Mouse (Mus musculus) layer of hippocampus, adult 18-20 months (tissue): ENCODE measurements around the gene Amer2. TPM values are rescaled to one million over a fixed set of nuclear protein-coding genes. Genes with fewer than 3 reads are reported as not detected.
"Not testable (repeated sequence)": the region's sequence is repeated elsewhere in the genome, so short reads cannot be mapped to it uniquely, and the experiment has no call there.

Experiments used
- DNase-seq, 2 experiments: peaks; one replicate each; pipeline ENCODE4 v3.0.0; 2022; ENCODE audit warnings: low spot score in 2 of 2
- long read RNA-seq: library from polyadenylated mRNA; stranded (forward); transcript quantifications from one replicate; pipeline ENCODE4 v2.0.0, GENCODE M21; 2021
- total RNA-seq, 2 experiments: library from RNA; stranded (reverse); gene quantifications; 2 replicates each; pipeline ENCODE4 v1.2.3; 2021

The Amer2 gene
- total RNA-seq, result 10 to 100 TPM; 51.1 to 51.8 TPM
- long read RNA-seq, full-length matches to known transcripts, result 23 of 29 reads
- long read RNA-seq, partial matches to known transcripts, result 5 of 29 reads
- long read RNA-seq, other reads (novel, unspliced or antisense), result 1 of 29 reads

DNA sequence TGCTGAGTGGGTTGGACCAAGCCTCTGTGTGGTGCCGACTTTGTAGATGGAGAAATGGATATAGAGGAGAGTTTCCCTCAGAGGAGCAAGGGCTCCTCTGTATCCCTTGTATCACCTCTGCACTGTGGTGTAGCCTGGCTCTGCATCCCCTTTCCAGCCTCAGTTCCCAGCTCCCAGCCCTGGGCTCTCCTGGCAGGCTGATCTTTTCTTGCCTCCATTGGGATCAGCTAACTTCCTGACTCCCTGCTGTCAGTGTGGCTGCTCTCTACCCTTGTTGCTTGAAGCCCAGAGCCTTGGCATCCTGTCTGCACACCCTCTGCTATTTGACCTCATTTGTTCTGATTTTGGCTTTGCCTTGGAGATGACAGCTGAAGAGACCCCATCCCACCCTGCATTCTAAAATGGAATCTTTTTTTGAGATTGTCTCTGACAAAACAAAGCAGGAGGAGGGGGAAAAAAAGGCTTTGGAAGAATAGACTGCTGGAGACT lies at the start of gene Amer2:
Gene Amer2, plus strand, starts transcription at position 439 of the 489 bp plus-strand sequence.
- DNase-seq, result no peak

DNA sequence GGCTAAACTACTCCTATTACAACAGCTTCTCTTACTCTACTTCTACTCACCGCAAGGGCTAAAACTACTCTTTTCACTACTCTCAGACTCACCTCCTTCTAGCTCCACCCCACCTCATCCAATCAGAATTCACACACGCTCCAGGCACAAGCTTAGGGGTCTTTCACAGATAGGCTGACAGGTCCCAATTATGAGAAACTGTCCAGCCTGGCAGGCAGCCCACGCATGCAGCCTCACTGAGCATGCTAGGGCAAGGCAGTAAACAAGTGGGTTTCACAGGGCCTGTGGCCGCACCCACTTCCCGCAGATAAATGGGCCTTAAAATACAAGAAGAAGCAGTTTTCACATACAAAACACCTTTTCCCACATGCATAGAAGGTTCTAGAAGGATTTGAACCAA lies 33.1 kb upstream of the Amer2 start:
- not testable (repeated sequence) for DNase-seq

DNA sequence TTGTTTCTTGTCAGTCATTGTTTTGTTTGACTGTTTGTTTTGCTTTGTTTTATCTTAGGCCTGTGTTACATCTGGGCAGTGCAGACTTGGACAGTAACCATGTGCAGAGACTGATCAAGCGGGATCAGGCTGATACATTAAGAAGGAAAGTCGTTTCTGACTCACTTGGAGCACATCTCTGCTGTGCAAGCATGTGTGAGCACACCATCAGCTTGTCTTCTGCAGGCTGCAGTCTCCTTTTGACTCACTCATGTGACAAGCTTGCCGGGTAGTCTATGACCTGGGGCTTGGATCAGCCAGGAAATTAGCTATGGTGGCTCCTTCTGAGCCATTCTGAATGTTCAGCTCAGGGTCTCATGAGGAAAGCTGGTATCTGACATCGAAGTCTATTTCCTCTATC lies 32.5 kb upstream of the Amer2 start:
- no peak for DNase-seq

DNA sequence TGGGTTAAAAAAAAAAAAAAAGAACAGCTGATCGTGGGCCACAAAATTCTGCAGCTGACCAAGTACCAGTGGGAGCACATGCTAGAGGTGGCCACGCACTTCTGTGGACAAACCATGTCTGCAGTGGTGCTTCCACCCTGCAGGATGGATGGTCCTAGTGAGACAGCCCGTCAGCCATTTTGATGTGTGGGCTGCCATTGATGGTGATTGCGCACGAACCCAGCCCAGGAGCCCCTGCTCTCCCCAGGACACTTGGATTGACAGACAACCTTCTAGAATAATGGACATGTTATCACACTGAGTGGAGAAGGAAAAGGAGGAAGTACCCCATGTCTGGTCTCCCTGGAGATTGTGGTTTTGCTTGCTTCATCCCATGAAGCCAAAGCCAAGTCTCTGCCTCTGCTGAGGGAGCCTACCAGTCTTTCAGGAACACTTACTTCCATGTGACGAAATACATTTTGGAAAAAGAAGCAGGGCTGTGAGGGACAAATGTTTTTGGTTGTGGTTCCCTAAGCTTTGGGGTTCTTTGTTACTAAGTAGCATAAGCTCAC lies 27.7 kb upstream of the Amer2 start:
- no peak for DNase-seq

DNA sequence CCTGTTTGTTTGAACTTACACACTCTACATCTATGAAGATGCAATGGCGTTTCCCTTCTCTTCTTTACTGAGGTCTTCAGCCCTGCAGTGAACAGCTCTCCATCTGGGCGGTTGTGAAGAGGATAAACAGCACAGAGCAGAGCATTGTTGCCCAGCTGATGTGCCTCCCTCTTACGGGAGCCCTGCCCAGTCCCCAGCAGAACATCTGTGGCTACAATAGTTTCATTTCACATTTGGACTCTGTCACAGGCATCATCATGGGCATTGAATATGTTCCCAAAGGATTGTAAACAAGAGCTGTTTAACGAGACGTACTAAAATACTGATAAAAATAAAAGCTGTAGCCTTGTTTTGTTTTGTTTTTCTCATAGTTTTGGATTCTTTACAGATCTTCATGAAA lies 14.7 kb upstream of the Amer2 start:
- peak in 1 of 2 experiments; percentile 51 for DNase-seq

DNA sequence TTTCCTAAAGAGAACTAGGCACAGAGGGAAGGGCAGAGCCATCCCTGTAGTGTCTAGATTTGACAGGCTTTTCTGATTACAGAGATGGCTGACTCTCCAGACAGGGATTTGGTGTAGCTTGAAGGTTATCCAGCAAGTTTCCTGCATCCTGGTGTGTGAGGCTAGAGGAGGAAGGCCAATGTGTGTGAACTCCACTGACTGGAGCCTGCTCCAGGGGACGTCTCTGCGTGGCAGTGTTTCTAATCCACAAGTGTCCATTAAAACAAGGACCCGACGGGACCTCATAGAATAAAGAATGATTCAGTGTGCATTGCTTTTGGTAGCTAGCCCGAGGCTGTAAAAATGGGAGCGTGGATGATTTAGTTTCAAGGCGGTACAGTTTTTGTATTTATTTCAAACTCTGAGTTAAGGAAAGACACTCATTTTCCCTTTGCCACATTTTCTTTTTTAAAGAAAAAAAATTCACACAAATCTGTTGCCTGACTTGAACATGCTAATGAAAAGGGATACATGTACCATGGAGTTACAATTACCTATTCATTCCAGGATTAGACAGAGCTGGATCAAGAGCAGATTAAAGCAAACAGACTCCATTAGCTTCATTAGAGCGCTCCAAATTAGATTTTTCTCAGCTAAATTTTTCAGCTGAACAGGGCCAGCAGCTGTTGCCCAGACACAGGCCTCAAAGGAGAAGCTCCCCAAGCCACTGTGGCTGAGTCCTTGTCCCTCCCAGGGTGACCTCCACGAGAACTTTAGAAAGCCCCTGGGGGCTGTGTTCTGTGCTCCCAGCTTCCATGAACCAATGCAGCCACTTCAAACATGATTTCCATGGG lies 11.5 kb upstream of the Amer2 start:
- no peak for DNase-seq

DNA sequence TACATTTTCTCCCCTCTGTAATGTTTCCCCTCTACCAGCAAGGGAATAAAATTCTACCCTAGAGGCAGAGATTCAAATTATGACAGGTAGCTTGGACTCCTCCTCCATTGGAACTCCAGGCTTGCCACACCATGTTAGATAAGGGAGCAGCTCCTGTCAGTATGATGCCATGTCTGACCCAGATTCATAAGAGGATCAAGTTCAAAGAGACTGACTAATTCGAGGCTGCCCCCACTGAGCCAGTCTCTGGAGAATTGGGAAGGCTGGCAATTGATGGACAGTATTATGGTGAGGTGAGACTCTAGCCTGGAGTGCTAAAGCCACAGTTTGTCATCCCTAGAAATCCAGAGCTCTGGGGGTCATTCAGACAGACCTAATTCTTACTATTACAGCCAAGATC lies 6.3 kb upstream of the Amer2 start:
- DNase-seq, result no peak

DNA sequence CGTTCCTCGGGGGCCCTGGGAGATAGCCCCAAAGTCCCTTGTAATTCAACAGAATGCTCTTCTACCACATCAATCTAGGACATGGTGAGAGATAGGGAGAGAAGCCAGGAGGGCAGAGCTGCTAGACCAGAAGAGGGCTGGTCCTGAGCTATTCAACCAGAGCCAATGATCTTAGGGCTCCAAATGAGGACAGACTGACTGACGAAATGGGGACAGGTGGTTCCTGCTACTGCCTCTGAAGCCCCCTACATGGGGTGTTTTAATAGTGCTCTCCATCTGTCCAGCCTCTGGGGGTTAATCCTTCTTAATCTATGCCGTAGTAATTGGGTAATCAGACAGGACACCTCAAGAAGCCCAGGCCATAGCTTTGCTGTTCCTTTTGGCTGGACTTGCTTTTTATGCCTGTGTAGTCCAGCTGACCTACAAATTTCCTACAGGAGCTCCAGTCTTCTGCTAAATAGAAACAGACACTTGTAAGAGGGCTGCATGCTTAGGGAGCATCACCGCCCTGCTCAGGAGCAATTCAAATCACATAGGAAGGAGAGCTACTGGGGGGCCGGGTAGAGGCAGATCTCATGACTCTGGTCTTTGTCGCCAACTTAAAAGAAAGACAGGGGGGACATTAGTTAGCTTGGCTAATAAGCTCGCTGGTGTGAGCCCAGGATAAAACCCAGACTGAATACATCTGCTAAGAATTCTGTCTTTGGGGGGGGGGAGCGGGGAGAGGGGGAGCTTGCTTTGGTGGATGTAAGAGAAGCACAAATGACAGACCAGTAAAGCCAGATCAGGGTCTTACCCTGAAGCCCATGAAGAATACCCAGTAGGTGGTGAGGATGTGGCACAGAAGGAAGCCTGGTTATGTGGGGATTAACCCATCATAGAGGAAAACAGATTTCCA lies 4.0 kb upstream of the Amer2 start:
- no peak for DNase-seq

DNA sequence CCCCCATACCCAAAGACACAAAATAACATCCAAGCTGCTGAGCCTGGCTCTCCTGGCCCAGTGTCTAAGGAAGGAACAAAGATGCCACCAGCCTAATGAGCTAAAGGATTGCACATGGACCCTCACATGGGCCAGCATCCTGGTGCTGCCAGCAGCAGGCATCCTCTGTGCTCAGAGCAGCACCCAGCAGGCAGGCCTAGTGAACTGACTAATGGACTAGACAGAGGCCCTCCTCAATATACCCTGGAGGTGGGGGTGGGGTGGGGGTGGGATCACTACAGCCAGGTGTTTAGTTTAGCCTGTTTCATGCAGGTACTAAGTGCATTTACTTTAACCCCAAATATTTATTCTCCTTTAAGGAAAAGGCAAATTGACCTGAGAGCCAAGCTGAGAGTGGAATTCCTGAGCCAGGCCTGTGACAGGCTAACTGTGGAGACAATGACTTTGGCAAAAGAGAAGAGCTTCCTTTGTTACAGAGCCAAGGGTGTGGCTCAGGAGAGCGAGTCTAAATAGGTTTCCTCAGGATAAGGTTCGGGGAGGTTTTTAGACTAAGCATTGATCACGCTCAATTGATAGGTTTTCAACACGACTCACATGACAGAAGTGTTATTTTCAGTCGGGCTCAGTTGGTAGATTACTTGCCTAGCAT lies 3.3 kb upstream of the Amer2 start:
- DNase-seq, result no peak

DNA sequence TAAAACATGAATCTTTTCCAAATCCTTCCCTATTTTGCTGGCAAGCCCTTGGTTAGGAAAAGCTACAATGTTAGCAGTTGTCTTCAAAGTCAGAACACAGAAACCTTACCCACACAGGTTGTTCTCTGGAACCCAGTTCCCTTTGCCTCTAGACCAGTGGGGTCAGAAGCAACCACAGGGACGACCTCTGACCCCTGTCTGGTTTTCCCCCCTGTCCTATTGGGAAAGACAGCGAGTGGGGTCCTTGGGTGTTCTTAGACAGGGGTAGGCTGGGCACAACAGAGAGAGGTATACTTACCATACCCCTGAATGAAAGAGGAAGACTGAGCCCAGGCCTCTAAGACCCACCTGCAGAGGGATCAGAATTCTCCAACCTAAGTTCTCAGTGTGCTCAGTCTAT lies 4.0 kb downstream of the Amer2 start:
- DNase-seq, result no peak

DNA sequence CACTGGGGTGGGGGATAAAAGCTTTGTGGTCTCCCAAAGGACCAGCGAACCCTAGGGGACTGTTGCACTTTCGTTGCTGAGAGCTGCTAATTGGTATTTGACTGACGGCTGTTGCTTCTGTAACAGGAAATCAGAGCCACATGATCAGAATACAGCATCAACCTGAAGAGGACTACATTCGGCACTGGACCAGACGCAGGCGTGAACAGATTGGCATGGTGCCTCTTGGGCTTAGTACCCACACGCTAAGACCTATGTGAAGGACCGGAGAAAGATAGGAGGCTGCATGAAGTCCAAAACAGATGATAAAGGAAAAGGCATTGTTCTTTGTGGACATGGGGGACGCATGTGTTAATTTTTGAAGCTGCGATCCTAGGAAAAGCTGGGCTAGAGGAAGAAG lies 4.5 kb downstream of the Amer2 start:
- peak; percentile 37 to 62 for DNase-seq

DNA sequence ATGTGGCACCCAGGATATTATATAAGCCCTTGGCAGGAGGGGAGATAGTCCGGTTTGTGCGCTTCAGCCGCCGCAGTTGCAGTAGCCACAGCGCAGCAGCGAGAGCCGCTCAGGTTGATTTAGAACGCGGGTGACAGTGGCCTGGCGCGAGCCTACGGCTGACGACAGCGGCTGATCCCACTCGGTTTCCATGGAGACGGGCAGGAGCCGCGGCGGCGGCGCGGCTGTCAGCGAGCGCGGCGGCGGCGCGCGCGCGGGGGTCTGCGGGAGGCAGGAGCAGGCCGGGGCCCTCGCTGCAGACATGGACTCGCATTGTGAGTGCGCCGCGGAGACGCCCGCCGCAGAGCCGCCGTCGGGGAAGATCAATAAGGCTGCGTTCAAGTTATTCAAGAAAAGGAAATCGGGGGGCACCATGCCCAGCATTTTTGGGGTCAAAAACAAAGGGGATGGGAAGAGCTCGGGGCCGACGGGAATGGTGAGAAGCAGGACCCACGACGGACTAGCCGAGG lies 5.1 kb downstream of the Amer2 start:
- peak; percentile 89 to 94 for DNase-seq

DNA sequence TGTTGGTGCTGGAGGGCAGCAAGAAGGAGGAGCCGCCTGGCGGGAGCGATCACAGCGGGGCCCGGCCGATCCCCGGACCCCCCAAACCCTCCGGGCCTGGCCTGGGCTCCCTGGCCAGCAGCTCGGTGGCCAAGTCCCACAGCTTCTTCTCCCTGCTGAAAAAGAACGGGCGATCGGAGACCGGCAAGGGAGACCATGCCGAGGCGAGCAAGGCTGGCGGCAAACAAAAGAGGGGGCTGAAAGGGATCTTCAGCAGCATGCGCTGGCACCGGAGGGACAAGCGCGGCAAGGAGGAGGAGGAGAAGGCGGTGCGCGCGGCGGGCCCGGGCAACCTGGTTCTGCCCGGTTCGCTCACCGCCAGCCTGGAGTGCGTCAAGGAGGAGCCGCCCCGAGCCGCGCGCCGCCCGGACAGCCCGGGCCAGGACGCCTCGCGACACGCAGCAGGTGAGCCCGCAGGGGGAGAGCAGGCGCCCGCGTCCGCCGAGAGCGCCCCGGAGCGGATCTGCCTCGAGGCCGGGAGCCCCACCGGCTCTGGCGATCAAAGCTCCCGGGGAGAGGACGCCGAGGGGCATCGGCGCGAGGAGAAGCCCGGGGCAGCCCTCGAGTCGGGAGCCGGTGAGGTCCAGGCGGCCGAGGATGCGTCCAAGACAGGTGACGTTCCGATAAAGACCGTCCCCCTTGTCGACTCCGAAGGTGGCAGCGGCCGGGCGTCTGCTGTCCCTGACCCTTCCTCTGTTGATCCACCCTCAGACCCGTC lies 5.7 kb downstream of the Amer2 start:
- DNase-seq, result peak; percentile 52 to 65

DNA sequence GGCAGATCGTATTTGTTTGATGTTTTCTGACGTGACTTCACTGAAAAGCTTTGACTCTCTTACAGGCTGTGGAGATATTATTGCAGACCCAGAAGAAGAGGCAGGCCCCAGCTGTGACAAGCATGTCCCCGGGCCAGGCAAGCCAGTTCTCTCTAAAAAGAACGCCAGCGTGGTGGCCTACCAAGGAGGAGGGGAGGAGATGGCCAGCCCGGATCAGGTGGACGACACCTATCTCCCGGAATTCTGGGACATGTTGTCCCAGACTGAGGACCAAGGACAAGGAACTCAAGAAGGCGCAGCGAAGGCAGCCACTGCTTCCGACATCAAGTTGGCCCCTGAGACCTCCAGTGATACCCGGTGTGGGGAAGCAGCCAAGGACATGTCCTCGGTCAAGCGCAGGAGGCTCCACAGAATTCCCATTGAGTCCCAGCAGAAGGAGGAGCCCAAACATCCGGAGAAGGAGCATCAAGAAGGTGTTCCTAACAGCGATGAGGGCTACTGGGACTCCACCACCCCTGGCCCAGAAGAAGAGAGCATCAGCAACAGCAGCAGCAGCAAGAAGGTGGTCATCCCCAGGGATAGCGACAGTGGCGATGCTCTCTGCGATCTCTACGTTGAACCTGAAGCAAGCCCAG lies 6.4 kb downstream of the Amer2 start:
- peak in 1 of 2 experiments; percentile 46 for DNase-seq

DNA sequence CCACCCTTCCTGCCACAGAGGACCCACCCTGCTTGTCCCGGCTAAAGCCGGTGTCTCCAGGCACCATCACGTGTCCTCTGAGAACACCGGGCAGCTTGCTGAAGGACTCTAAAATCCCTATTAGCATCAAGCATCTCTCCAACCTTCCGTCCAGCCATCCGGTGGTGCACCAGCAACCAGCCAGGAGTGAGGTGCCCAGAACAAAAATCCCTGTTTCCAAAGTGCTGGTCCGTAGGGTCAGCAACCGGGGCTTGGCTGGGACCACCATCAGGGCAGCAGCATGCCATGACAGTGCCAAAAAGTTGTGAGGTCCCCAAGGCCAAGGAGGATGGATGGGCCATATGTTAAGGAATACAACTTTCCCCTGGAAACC lies 6.9 kb downstream of the Amer2 start:
- DNase-seq, result no peak

DNA sequence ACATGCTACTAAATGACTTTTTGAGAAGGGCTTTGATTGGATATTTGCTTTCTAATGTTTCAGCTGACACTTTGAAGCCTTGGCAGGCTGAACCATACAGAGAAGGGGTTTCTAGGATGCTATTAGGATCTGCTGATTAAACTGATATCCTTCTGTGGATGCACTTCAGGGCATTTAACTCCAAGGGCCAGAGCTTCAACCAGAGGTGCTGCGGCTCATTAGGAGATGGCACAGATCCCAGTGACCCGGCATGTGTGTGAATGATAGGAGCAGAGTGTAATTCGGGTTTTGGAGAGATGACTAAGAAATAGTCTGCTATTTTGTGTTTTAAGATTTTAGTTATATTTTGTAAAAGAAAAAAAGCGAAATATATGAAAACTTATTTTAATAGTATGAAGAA lies 8.6 kb downstream of the Amer2 start:
- DNase-seq, result no peak

DNA sequence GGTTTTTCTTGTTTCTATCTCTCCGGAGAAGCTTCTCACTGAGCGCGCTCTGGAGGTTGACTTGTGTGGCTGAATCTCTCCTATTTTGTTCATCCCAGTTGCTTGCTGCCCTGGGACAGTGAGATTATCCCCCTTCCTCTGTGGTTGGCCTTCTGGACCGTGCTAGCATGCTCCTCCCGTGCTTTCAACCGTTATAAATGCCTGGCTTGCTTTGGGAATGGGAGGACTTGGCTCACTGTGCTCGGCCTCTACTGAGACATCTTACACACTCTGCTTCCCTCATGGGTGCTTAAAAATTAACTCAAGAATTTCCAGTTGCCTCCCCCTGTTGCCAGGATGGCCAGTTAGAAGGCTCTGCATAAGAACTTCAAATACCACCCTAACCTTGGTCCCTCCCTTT lies 10.8 kb downstream of the Amer2 start:
- DNase-seq, result no peak

DNA sequence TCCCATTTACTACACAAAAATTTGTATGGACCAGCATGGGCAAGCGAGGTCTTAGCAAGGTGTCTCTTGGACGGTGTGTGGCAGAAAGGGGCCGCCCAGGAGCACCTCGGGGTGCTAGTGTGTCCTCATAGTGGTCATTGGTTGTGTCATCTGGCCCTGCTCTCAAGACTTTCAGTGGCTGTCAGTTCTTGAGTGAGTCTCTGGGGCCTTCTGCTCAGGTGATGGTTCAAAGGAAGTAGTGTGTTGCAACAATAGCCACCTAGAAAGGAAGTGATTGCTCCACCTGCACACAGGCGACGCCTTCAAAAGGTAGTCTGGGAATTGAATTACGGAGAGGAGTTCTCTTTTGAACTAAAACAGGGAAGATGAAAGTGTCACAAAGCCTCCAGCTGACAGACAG lies 11.2 kb downstream of the Amer2 start:
- DNase-seq, result no peak

DNA sequence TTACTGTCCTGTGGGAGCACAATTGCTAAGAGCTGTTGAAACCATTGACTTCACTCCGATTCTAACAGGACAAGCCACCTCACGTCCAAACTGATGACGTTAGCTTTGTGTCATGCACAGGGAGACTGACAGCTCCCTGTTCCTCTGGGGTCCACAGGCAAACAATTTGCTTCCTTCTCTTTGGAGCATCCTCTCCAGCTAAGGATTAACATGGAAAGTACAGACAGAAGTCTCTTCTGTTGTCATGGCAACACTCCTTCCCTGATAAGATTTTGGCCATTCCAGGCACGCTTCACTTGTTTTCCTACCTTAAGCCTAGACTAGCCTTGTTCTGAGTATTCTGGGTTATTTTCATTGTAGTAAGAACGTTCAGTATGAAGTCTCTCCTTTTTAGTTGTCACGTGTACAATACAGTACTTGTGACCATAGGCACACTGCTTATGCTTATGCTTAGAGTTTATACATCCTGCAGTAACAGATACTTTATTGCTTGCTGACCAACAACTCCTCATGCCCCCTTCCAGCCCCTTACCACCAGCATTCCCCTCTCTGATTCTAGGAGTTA lies 12.1 kb downstream of the Amer2 start:
- no peak for DNase-seq
